Mouse (Mus musculus): ENCODE results near the gene Zfp687.

Zfp687 gene

GRCm38 (mm10) chr3:94960322-94960721 lies 54.9 kb downstream of the Zfp687 start:
- no peak for DNase-seq (ENCODE audit: extremely low spot score)

DNA sequence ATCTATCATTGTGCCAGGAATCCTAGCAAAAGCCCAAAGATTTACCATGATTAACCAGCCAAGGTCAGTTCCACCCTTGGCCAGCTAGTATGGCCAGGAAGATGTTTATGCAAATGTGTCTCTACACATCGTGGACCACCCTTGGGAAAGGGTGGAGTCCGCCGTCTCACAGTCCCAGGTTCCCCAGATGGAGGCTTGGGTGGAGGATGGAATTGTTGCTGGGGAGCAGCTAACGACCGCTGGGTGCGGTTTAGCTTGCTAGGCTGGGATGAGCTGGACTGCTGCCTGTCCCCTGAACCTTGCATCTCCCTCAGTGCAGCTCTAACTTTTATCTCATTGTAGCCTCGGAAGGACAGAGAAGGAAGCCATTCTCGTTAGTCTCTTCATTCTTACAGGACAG lies 55.4 kb downstream of the Zfp687 start:
- no peak for DNase-seq (ENCODE audit: extremely low spot score)

- DNase-seq (ENCODE audit: extremely low spot score), result no peak
Observed at GRCm38 (mm10) chr3:94958295-94958694, 57.0 kb downstream of the Zfp687 start.

All from embryo, embryonic 9.5 days (tissue).